Mouse (Mus musculus) spleen, embryonic (tissue): ENCODE data around the gene Olfr1024.

ENCODE experiments used
- CTCF ChIA-PET: fragments of 350-600 bp; sonication (Branson Sonifier 250); formaldehyde crosslinking; loops from one replicate; lab custom pipeline; 2022; lab: Charles Lee

Olfr1024 gene

DNA sequence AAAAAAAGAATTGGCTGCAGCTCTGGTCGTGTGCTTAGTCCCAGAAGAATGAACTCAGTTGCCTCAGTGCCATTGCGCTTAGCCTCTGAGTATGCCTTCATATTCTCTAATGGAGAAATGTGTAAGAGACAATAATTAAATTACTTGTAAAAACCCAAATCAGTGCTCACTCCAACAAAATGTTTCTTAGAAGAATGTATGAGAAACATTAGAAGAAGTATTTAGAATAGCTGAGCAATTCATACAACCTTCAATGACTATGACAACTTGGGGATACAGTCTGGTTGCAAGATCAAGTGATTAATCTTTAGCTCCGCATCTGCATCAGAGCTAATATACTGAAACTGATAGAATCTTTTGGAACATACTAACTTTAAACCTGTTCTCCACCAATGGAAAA, at the start of gene Olfr1024:
Olfr1024 (minus strand) TSS at position 101 of the 400 bp plus-strand sequence.
- CTCF ChIA-PET, result no interaction called here

DNA sequence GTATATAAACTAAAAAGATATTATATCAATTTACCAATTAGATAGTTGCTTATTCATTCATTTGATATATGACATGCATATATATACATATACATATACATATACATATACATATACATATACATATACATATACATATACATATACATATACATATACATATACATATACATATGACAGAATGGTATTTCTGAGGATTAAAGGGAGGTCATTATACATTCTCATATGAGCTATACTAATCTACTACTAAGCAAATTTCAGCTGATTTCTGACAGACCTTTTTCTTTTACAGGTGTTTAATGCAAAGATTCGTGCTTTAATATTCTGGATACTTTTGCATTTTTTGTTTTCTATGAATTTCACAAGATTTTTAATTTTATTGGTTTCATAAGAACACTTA, 45.3 kb upstream of the Olfr1024 start, which contains the start of gene Olfr1028:
Olfr1028 (plus strand) TSS at position 301 of the 400 bp plus-strand sequence.
- CTCF ChIA-PET, result no interaction called here

DNA sequence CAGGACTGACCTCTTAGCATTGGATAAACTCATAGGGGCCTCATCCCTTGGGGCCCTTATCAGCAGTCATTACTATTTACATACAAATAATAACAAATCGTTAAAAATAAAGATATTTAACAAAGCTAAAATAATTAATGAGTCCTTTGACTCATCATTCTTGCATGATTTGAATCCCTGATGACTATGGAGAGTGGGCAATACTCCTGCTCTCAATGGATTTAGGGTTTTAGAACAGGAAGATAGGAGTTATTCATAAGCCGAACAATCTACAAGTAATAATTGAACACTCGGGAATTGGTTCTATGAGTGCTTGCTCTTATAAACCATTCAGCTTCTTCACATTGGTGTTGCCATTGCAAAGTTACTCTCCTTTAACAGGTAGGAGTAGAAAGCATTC, 16.4 kb upstream of the Olfr1024 start, which contains the start of gene Olfr1026:
Olfr1026 (plus strand) TSS at position 301 of the 400 bp plus-strand sequence.
- CTCF ChIA-PET, result no interaction called here

DNA sequence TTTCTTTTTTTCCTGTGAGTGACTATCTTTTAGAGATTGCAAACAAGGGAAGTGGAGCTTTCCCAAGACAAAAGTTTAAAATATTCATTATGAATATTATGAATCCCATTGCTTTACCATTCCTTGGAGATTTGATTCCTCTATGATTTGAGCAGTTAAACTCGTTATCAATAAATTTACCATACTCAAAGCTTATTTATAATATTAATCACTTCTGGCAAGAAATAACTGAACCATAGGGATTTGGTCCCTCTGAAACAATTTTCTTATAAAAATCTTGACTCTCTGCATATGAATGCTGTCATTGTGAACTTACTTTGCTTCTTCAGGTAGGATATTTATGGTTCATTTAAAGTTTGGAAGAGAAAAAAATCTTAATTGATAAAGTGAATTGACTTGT, 10.0 kb upstream of the Olfr1024 start, which contains the start of gene Olfr1025-ps1:
Olfr1025-ps1 (plus strand) TSS at position 301 of the 400 bp plus-strand sequence.
- CTCF ChIA-PET, result no interaction called here

DNA sequence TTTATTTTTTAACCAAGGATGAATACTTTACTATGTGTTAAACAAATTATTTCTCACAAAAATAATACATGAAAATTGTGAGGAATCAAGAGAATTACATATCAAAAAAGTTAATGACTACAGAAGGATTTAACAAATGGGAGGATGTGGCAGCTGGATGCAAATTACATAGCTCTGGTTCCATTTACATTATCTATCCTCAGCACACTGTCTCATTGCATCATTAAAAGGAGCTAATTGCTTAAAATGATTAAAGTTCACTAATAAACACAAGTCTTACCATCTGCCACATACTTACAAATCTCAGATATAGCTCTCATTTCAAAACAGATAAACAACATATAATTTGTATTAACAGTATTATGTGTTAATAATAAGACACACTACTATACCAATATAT, 8.3 kb upstream of the Olfr1024 start:
- CTCF ChIA-PET, result no interaction called here

DNA sequence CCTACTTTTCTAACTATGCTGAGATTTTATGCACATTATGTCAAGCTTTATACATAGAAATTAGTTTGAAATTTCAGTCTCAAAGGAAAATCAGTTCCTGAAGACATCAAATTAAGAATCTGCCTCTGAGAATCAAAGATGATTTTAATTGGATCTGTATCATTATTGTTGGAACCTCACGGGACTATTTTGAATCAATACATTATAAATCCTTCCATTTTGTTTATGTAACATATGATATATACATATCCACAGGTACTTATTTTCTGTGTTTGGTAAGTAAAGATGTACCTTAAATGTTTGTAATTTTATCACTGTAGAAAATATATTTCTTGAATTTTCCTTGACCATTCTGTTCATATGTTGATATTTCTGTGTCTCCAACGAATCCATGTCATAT, 19.5 kb downstream of the Olfr1024 start, which contains the start of gene Olfr1023:
Olfr1023 (plus strand) TSS at position 301 of the 400 bp plus-strand sequence.
- CTCF ChIA-PET, result no interaction called here

DNA sequence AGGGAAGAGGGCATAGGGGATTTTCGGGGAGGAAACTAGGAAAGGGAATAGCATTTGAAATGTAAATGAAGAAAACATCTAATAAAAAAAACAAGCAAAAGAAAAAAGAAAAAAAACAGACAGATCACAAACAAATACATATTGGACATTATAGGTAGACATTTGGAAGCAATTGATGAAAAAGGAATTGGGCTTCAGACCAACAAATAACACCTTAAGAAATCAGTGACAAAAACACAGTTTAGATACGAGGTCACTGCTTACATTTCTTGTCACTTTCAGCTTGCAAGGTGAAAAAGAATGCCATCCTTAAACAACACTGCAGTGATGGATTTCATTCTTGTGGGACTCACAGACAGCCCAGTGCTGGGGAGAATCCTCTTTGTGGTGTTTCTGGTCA, 36.6 kb downstream of the Olfr1024 start, which contains the start of gene Olfr1022:
Olfr1022 (plus strand) TSS at position 301 of the 400 bp plus-strand sequence.
- CTCF ChIA-PET, result no interaction called here
